Mouse (Mus musculus): Measurements from ENCODE around the gene Cyct. TPM values are rescaled to one million over a fixed set of nuclear protein-coding genes. Genes with fewer than 3 reads are reported as not detected.

Cyct gene
- polyA plus RNA-seq (2015; fragmentation: Nextera tagmentation; extraction: Ambion mirVana), result 0.40 TPM in 1 of 2 replicates, not detected in the other

DNA sequence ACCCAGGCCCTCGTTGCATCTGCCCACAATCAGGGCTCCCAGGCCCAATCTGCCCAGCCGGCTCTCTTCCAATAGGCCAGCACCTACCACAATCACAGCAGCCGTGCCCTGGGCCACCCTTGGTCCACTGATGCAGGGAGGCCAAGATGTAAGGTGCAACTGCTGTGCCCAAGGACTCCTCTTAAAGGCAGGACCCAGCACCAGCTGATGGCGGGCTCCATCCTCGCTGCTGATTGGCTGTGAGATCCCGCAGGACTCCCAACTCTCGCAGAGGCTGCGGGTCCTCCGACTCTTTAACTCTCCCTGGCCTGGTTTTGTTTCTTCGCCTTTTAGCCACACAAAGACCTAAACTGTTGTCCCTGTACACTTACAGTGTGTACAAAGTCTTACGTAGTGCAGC, at the start of gene Cyct:
Cyct (minus strand) TSS at position 225 of the 400 bp plus-strand sequence.
- ATAC-seq, result no peak
- Histone ChIP-seq H3K27me3 (ENCODE audit: control insufficient read depth, insufficient read depth, low read depth, low read length) (no peaks in the 10 kb centered on the region), H3K36me3 (ENCODE audit: control insufficient read depth, insufficient read depth, low read length) (no peaks in the 10 kb centered on the region), H3K27ac (ENCODE audit: low read length) (no peak within 1 kb of the TSS), H3K9ac (ENCODE audit: low read depth, low read length) (no peak within 1 kb of the TSS), H3K4me2 (ENCODE audit: low read length) (no peak within 1 kb of the TSS), H3K9me3 (replicated peaks; ENCODE audit: control insufficient read depth, low read length, poor library complexity, severe bottlenecking) (no peaks in the 10 kb centered on the region), H3K4me1 (ENCODE audit: control insufficient read depth, insufficient read depth, low read length) (no peaks in the 10 kb centered on the region), H3K4me3 (ENCODE audit: low read depth, low read length) (no peak within 1 kb of the TSS)
- WGBS, result 83% methylated on average over 11 of the region's 11 CpGs

DNA sequence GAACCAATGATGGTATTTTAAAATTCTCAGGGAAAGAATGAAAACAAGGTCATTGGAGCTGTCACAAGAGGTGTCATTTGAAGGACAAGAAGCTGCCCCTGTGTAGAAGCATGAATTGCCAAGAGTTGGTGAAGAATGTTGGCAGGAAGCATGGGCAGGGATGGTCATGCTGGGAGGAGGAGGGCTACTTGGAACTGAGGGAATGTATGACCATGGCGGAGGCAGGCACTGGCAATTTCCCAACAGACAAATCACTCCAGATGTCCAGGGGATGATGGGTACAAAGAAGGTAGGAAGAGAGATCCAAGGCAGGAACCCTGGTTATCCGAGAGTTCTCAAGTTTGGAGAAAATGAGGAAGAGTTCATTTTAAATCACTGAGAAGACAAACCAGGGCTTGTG, 49.7 kb upstream of the Cyct start:
- WGBS, result 90% methylated on average over 2 of the region's 2 CpGs
- H3K27ac ChIP-seq (ENCODE audit: low read length), result no peak overlapping the region
- H3K4me2 ChIP-seq (ENCODE audit: low read length), result no peak overlapping the region
- ATAC-seq, result no peak
- no peaks in the 10 kb centered on the region for H3K9me3 ChIP-seq (replicated peaks; ENCODE audit: control insufficient read depth, low read length, poor library complexity, severe bottlenecking)
- H3K9ac ChIP-seq (ENCODE audit: low read depth, low read length), result no peak overlapping the region
- no peaks in the 10 kb centered on the region for H3K36me3 ChIP-seq (ENCODE audit: control insufficient read depth, insufficient read depth, low read length)
- H3K4me1 ChIP-seq (ENCODE audit: control insufficient read depth, insufficient read depth, low read length), result peaks cover 10% of the 10 kb centered on the region
- H3K4me3 ChIP-seq (ENCODE audit: low read depth, low read length), result no peak overlapping the region
- H3K27me3 ChIP-seq (ENCODE audit: control insufficient read depth, insufficient read depth, low read depth, low read length), result no peaks in the 10 kb centered on the region

DNA sequence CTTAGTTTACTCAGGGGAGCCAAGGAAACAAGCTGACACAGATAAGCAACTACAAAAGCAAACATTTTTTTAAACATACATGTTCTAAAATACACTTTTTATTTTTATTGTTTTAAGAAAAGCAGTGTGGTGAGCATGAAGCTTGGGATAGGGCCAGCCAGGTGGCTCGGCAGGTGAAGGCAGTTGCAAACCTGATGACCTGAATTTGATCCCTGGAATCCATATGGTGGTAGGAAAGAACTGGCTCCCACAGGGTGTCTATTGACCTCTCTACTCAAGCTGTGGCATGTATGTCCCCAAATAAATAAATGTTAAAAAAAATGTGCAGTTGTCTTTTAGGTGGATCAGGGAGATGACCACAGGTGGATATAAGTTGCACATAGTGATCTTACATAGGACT, 49.3 kb upstream of the Cyct start:
- 84% methylated on average over 1 of the region's 1 CpGs for WGBS
- no peaks in the 10 kb centered on the region for H3K9me3 ChIP-seq (replicated peaks; ENCODE audit: control insufficient read depth, low read length, poor library complexity, severe bottlenecking)
- H3K4me2 ChIP-seq (ENCODE audit: low read length), result no peak overlapping the region
- peaks cover 10% of the 10 kb centered on the region for H3K4me1 ChIP-seq (ENCODE audit: control insufficient read depth, insufficient read depth, low read length)
- no peaks in the 10 kb centered on the region for H3K36me3 ChIP-seq (ENCODE audit: control insufficient read depth, insufficient read depth, low read length)
- ATAC-seq, result no peak
- no peak overlapping the region for H3K27ac ChIP-seq (ENCODE audit: low read length)
- H3K9ac ChIP-seq (ENCODE audit: low read depth, low read length), result no peak overlapping the region
- H3K4me3 ChIP-seq (ENCODE audit: low read depth, low read length), result no peak overlapping the region
- no peaks in the 10 kb centered on the region for H3K27me3 ChIP-seq (ENCODE audit: control insufficient read depth, insufficient read depth, low read depth, low read length)

DNA sequence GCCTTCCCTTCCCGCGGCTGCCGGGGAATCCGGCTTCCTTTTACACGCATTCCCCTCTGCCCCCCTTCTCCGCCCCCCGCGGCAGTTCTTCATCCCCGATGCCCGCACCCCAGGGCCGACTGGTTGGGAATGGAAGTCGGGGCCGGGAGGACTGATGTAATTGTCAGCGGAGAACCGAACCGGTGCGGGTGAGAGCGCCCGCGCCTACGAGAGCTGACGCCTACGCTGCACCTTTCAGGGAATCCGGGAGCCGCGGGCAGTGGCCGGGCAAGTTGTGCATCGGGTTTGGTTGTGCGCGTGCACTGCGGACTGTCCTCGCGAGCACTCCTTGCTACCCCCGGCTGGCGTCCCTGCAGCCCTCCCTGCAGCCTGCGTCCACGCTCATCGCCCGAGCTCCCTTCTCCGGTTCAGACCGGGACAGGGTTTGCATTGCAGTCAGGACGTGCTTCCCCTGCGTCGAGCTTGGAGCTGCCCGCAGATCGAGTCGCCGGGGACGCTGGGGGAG, 46.7 kb upstream of the Cyct start:
- Histone ChIP-seq H3K27ac (ENCODE audit: low read length) (peak overlapping the region; percentile 90), H3K9me3 (replicated peaks; ENCODE audit: control insufficient read depth, low read length, poor library complexity, severe bottlenecking) (no peaks in the 10 kb centered on the region), H3K4me2 (ENCODE audit: low read length) (peak overlapping the region; percentile 86), H3K4me3 (ENCODE audit: low read depth, low read length) (peak overlapping the region; percentile 74), H3K36me3 (ENCODE audit: control insufficient read depth, insufficient read depth, low read length) (no peaks in the 10 kb centered on the region), H3K4me1 (ENCODE audit: control insufficient read depth, insufficient read depth, low read length) (peaks cover 10% of the 10 kb centered on the region), H3K27me3 (ENCODE audit: control insufficient read depth, insufficient read depth, low read depth, low read length) (peaks cover 5% of the 10 kb centered on the region), H3K9ac (ENCODE audit: low read depth, low read length) (peak overlapping the region; percentile 98)
- under 1% methylated on average over 48 of the region's 49 CpGs for WGBS
- peak; percentile 80 for ATAC-seq

DNA sequence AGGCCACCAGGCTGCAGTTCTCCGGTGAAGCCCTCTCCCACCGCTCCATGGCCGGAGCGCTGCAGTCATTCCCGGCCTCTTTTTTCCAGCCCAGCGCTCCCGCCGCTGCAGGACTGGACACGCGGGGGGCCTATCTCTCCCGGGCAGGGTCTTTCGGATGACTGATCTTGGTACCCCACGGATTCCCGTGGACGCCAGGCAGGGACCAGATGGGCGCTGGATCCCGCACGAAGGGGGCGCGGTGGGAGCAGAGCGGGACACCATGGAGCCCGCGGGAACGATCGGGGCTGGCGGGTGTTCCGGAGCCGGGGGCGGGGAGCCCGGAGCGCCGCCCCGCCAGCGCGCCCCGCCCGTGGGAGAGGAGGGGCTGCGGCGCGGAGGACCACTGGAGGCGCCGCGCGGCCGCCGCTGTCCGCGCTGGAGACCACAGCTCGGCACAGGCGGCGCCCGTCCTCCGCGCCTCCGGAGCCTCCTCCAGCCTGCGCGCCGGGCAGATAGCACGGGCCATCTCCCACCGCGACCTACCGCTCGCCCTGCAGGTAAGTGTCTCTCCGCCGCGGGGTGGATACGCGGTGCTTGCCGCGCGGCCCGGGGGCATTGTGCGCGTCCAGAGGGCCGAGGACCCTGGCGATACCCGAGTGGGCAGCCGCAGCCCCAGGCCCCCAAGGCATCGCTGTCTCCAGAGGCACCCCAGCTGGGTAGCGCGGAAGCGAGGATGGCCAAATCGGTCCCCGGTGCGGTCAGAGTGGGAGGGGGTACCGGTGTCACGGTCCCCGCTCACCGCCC, 46.1 kb upstream of the Cyct start, which contains the start of gene Osbpl6:
Osbpl6 (plus strand) TSS at position 358 of the 786 bp plus-strand sequence.
- peak within 1 kb of the TSS; percentile 90 for H3K27ac ChIP-seq (ENCODE audit: low read length)
- WGBS, result under 1% methylated on average over 59 of the region's 89 CpGs
- H3K4me3 ChIP-seq (ENCODE audit: low read depth, low read length), result peak within 1 kb of the TSS; percentile 74
- peak within 1 kb of the TSS; percentile 86 for H3K4me2 ChIP-seq (ENCODE audit: low read length)
- peaks cover 10% of the 10 kb centered on the region for H3K4me1 ChIP-seq (ENCODE audit: control insufficient read depth, insufficient read depth, low read length)
- no peaks in the 10 kb centered on the region for H3K36me3 ChIP-seq (ENCODE audit: control insufficient read depth, insufficient read depth, low read length)
- peak; percentile 96 for ATAC-seq
- H3K9me3 ChIP-seq (replicated peaks; ENCODE audit: control insufficient read depth, low read length, poor library complexity, severe bottlenecking), result no peaks in the 10 kb centered on the region
- H3K27me3 ChIP-seq (ENCODE audit: control insufficient read depth, insufficient read depth, low read depth, low read length), result peaks cover 5% of the 10 kb centered on the region
- peak within 1 kb of the TSS; percentile 98 for H3K9ac ChIP-seq (ENCODE audit: low read depth, low read length)

DNA sequence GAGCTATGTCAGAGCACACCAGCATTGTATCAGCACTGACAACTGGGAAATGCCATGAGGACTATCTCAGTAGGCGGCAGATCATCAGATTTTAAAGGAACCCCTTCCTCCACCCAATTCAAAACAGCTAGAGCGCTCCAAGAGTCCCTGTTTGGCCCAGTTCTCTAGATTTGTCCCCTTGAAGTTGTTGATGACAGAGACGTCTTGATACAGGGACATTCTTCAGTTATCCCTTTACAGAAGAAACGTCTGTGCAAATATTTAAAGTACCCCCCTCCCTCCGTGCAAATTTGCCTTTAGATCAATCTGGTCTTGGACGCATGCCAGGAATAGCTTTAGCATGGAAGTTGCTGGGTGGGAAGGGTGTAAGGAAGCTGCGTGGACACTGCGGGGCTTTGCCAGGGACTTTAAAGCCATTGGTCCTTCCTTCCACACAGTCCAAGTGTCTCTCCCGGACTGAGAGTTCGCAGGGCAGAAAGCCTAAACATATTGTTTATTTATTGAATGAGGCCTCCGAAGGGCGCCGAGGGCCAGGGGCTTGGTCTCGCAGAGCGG, 45.4 kb upstream of the Cyct start:
- ATAC-seq, result peak; percentile 63
- WGBS, result 1% methylated on average over 15 of the region's 15 CpGs

DNA sequence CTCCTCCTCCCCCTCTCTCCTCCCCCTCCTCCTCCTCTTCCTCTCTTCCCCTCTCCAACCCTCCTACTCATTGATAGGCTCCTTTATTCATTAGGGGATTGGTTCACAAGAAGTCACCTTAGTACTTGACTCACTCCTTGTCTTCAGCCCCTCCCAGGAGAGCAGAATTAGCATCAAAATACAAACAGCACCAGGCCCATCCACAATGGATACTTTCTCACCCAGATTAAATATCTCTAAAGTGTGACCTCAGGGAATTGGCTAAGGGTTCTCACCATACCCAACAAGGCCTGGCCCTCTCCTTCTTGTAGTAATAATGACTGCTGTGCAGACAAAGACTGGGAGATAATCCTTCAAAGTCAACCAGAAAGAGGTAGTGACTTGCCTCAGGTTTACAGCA, 39.9 kb upstream of the Cyct start:
- ATAC-seq, result no peak
- Histone ChIP-seq H3K27me3 (ENCODE audit: control insufficient read depth, insufficient read depth, low read depth, low read length) (peaks cover 5% of the 10 kb centered on the region), H3K4me1 (ENCODE audit: control insufficient read depth, insufficient read depth, low read length) (peaks cover under 1% of the 10 kb centered on the region; the same call in 1 of the 2 replicates), H3K9ac (ENCODE audit: low read depth, low read length) (no peak overlapping the region), H3K4me2 (ENCODE audit: low read length) (no peak overlapping the region), H3K36me3 (ENCODE audit: control insufficient read depth, insufficient read depth, low read length) (no peaks in the 10 kb centered on the region), H3K4me3 (ENCODE audit: low read depth, low read length) (no peak overlapping the region), H3K27ac (ENCODE audit: low read length) (no peak overlapping the region), H3K9me3 (replicated peaks; ENCODE audit: control insufficient read depth, low read length, poor library complexity, severe bottlenecking) (no peaks in the 10 kb centered on the region)

More for the DNA sequence above, 45.4 kb upstream of the Cyct start:
- Histone ChIP-seq H3K4me3 (ENCODE audit: low read depth, low read length) (peak overlapping the region; percentile 74), H3K27me3 (ENCODE audit: control insufficient read depth, insufficient read depth, low read depth, low read length) (peaks cover 5% of the 10 kb centered on the region), H3K4me2 (ENCODE audit: low read length) (peak overlapping the region; percentile 86), H3K36me3 (ENCODE audit: control insufficient read depth, insufficient read depth, low read length) (no peaks in the 10 kb centered on the region), H3K9ac (ENCODE audit: low read depth, low read length) (peak overlapping the region; percentile 98), H3K4me1 (ENCODE audit: control insufficient read depth, insufficient read depth, low read length) (peaks cover 10% of the 10 kb centered on the region), H3K27ac (ENCODE audit: low read length) (peak overlapping the region; percentile 90), H3K9me3 (replicated peaks; ENCODE audit: control insufficient read depth, low read length, poor library complexity, severe bottlenecking) (no peaks in the 10 kb centered on the region)

DNA sequence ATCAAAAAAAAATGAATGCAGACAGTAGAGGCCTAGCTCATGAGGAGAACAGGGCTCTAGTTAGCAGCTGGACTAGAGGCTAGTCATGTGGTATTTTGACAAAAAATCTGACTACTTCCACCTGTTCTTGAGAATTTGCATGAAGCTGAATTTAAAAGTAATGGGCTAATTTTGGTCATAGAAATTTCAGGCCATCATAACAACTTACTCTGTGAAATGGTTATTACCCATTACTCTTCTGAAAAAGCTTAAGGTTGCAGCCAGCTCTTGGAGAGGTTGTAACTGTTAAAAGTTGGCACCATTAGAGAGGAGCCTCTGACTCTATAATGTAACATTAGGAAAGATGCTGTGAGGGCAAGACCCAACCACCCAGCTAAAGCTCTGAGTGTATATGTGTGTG, 26.3 kb upstream of the Cyct start:
- Histone ChIP-seq H3K27ac (ENCODE audit: low read length) (no peak overlapping the region), H3K4me3 (ENCODE audit: low read depth, low read length) (no peak overlapping the region), H3K4me2 (ENCODE audit: low read length) (no peak overlapping the region), H3K36me3 (ENCODE audit: control insufficient read depth, insufficient read depth, low read length) (peaks cover 12% of the 10 kb centered on the region), H3K9me3 (replicated peaks; ENCODE audit: control insufficient read depth, low read length, poor library complexity, severe bottlenecking) (no peaks in the 10 kb centered on the region), H3K27me3 (ENCODE audit: control insufficient read depth, insufficient read depth, low read depth, low read length) (no peaks in the 10 kb centered on the region), H3K9ac (ENCODE audit: low read depth, low read length) (no peak overlapping the region), H3K4me1 (ENCODE audit: control insufficient read depth, insufficient read depth, low read length) (no peaks in the 10 kb centered on the region)
- ATAC-seq, result no peak

DNA sequence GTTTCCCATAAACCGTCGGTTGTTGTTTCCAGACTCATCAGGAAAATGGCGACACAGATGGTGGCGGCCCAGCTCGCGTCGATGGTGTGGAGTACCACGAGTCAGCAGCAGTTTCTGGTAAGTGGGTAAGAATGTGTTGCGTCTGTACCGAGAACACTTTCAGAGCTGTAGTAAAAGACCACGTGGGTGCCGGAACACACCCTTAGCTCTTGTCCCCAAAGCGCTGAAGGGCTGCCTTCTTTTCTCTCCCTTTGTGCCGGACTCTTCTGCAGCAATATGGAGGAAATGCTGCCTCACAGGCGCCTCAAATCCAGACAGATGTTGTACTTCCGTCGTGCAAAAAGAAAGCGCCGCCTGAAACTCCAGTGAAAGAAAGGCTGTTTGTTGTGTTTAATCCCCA, 18.4 kb upstream of the Cyct start:
- no peak overlapping the region for H3K4me3 ChIP-seq (ENCODE audit: low read depth, low read length)
- no peaks in the 10 kb centered on the region for H3K9me3 ChIP-seq (replicated peaks; ENCODE audit: control insufficient read depth, low read length, poor library complexity, severe bottlenecking)
- H3K4me2 ChIP-seq (ENCODE audit: low read length), result no peak overlapping the region
- no peaks in the 10 kb centered on the region for H3K4me1 ChIP-seq (ENCODE audit: control insufficient read depth, insufficient read depth, low read length)
- no peaks in the 10 kb centered on the region for H3K27me3 ChIP-seq (ENCODE audit: control insufficient read depth, insufficient read depth, low read depth, low read length)
- ATAC-seq, result no peak
- WGBS, result 95% methylated on average over 19 of the region's 19 CpGs
- H3K27ac ChIP-seq (ENCODE audit: low read length), result no peak overlapping the region
- H3K36me3 ChIP-seq (ENCODE audit: control insufficient read depth, insufficient read depth, low read length), result peaks cover 26% of the 10 kb centered on the region
- H3K9ac ChIP-seq (ENCODE audit: low read depth, low read length), result no peak overlapping the region
